Mouse (Mus musculus): Measurements from ENCODE around the gene Rai1. TPM values are rescaled to one million over a fixed set of nuclear protein-coding genes. Genes with fewer than 3 reads are reported as not detected.
A peak's percentile ranks its signal among the peaks of the same experiment; 100 is the strongest.

Gene Rai1
- total and polyA plus RNA-seq, 3 experiments, result 6.6 to 22.6 (median 15.4) TPM

DNA sequence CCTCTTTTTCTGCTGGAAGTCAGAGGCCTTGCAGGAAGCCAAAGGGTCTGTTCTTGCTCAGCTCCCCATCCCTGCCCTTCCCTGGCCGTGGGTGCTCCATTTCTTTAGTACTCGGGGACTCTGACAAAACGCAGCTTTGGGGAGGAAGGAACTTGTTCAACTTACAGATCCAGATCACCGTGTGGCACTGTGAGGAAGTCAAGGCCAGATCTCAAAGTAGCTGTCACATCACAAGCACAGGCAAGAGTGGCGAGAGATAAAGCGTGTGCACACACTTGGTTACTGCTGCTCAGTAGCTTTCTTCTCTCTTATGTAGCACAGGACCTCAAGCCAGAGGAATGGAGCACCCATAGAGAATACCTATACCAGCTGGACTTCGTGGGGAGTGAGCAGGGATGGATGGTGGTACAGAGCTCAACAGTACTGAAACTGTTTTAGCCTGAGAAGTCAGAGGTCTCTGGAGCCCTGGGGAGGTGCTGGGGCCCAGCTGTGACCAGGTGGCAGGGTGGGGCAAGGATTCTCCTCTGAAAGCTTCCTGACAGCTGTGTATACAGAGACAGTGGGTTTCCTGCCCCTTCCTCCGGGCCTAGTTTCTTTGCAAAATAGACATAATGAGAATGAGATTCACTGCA, 5.1 kb upstream of the Rai1 start:
- DNase-seq (ENCODE audit: extremely low read depth), result no peak
- no peaks in the 10 kb centered on the region for H3K79me2 ChIP-seq (replicated peaks; ENCODE audit: control insufficient read depth, extremely low read depth, insufficient read depth, poor library complexity, severe bottlenecking)
- no peaks in the 10 kb centered on the region for H3K9me3 ChIP-seq (replicated peaks; ENCODE audit: low read length)
- dilution Hi-C loops (cut with MboI; ENCODE audit: extremely low pct_ligation_motif_present, extremely low pct_unique_long_range_greater_than_20kb, low sequenced_read_pairs), result no loop called here
- no peak overlapping the region for H3K9ac ChIP-seq (ENCODE audit: insufficient read depth, low read depth)
- peaks cover 12 to 34% of the 10 kb centered on the region in 2 experiments for H3K4me1 ChIP-seq (ENCODE audit: control insufficient read depth in 1 of 2, insufficient read depth in 2 of 2)
- no peaks in the 10 kb centered on the region for H3K36me3 ChIP-seq (replicated peaks in 1 of 2; ENCODE audit: control insufficient read depth in 1 of 2, insufficient read depth in 1 of 2, low read length in 1 of 2)
- in situ Hi-C loops (cut with MboI; ENCODE audit: low pct_ligation_motif_present, low pct_unique_long_range_greater_than_20kb, low sequenced_read_pairs), result loop anchor here (25.0 kb wide), 1 partner anchor 313 kb away; the partner anchor contains the start of genes Atpaf2 and Gid4
- TF ChIP-seq ETS1 (conservative IDR thresholded peaks at IDR 0.05; ENCODE audit: low read depth, low read length) (0 out of 2 replicates have a peak, but pooled peaks have one; percentile 15), TCF12 (IDR thresholded peaks at IDR 0.05; ENCODE audit: low read depth, low read length) (peak; percentile 64; the same call in 1 of the 2 replicates), RCOR1 (conservative IDR thresholded peaks at IDR 0.05; ENCODE audit: low read depth, low read length) (no peak)
- no peak overlapping the region for H3K4me3 ChIP-seq (replicated peaks in 1 of 3; ENCODE audit: low read depth in 2 of 3, low read length in 2 of 3, poor library complexity in 1 of 3)
- no peak overlapping the region for H3K4me2 ChIP-seq (ENCODE audit: insufficient read depth, low read depth, poor library complexity, severe bottlenecking)
- no peaks in the 10 kb centered on the region for H3K27me3 ChIP-seq (replicated peaks)
- H3K27ac ChIP-seq (ENCODE audit: insufficient read depth, low read depth), result no peak overlapping the region

DNA sequence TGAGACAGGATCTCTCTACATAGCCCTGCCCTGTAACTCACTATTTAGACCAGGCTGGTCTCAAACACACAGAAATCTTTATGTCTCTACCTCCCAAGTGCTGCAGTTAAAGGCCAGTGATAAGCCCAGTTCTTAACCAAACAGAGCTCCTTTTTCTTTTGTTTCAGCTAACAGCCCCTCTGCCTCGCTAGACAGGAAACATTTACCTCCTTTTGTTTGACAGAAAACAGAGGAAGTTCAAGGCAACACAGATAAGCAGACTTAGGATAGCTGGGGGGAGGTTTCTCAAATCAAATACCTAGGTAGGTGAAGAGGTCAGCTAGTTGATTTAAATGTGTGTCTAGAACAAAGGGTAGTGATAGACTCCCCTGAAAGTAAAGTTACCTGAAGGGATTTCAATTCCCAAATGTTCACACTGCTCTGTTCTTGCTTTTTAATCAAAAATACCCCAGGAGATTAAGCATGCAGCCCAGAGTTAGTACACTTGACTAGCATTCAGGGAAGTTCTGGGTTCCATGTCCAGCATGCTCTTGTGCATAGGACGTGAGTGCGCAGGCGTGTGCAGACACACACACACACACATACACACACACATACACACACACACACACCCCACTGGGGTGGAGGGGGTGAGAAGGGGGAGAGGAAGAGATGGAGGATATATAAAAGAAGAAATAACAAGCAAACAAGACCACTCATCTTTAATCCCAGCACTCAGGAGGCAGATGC, 3.8 kb upstream of the Rai1 start:
- no peak overlapping the region for H3K4me2 ChIP-seq (ENCODE audit: insufficient read depth, low read depth, poor library complexity, severe bottlenecking)
- no peaks in the 10 kb centered on the region for H3K36me3 ChIP-seq (replicated peaks in 1 of 2; ENCODE audit: control insufficient read depth in 1 of 2, insufficient read depth in 1 of 2, low read length in 1 of 2)
- peaks cover 12 to 34% of the 10 kb centered on the region in 2 experiments for H3K4me1 ChIP-seq (ENCODE audit: control insufficient read depth in 1 of 2, insufficient read depth in 2 of 2)
- no peak overlapping the region for H3K4me3 ChIP-seq (replicated peaks in 1 of 3; ENCODE audit: low read depth in 2 of 3, low read length in 2 of 3, poor library complexity in 1 of 3)
- peaks cover 6% of the 10 kb centered on the region; the same call in 1 of the 2 replicates for H3K79me2 ChIP-seq (replicated peaks; ENCODE audit: control insufficient read depth, extremely low read depth, insufficient read depth, poor library complexity, severe bottlenecking)
- TF ChIP-seq JUND (conservative IDR thresholded peaks at IDR 0.05; ENCODE audit: low read depth, low read length), result no peak
- TF ChIP-seq NELFE (IDR thresholded peaks at IDR 0.05; ENCODE audit: low read depth, low read length), result no peak
- TF ChIP-seq USF1 (IDR thresholded peaks at IDR 0.05; ENCODE audit: low read depth, low read length), result no peak
- TF ChIP-seq POLR2A (IDR thresholded peaks at IDR 0.05; ENCODE audit: low read depth, low read length), result no peak
- no peak for TF ChIP-seq MYC (IDR thresholded peaks at IDR 0.05; ENCODE audit: low read depth, low read length)
- TF ChIP-seq BHLHE40 (IDR thresholded peaks at IDR 0.05; ENCODE audit: low read depth, low read length), result no peak
- TF ChIP-seq IRF4 (IDR thresholded peaks at IDR 0.05; ENCODE audit: low read depth, low read length), result no peak
- TF ChIP-seq ZMIZ1 (IDR thresholded peaks at IDR 0.05; ENCODE audit: low read depth, low read length), result no peak
- TF ChIP-seq ETS1 (conservative IDR thresholded peaks at IDR 0.05; ENCODE audit: low read depth, low read length), result no peak
- no peak for TF ChIP-seq MAZ (IDR thresholded peaks at IDR 0.05; ENCODE audit: low read depth, low read length)
- no peak for TF ChIP-seq SMC3 (IDR thresholded peaks at IDR 0.05; ENCODE audit: low read depth, low read length)
- no peak for TF ChIP-seq POLR2AphosphoS2 (IDR thresholded peaks at IDR 0.05; ENCODE audit: low read depth, low read length)
- no peak for TF ChIP-seq E2F4 (IDR thresholded peaks at IDR 0.05; ENCODE audit: insufficient replicate concordance, low read depth, low read length)
- no peak for TF ChIP-seq USF2 (conservative IDR thresholded peaks at IDR 0.05; ENCODE audit: low read depth, low read length)
- TF ChIP-seq RCOR1 (conservative IDR thresholded peaks at IDR 0.05; ENCODE audit: low read depth, low read length), result no peak
- no peak for TF ChIP-seq HCFC1 (IDR thresholded peaks at IDR 0.05; ENCODE audit: low read depth, low read length)
- TF ChIP-seq MAFK (IDR thresholded peaks at IDR 0.05; ENCODE audit: insufficient replicate concordance, low read length), result no peak
- no peak for TF ChIP-seq SIN3A (IDR thresholded peaks at IDR 0.05; ENCODE audit: low read length)
- H3K27me3 ChIP-seq (replicated peaks), result no peaks in the 10 kb centered on the region
- no peaks in the 10 kb centered on the region for H3K9me3 ChIP-seq (replicated peaks; ENCODE audit: low read length)
- H3K27ac ChIP-seq (ENCODE audit: insufficient read depth, low read depth), result no peak overlapping the region
- H3K9ac ChIP-seq (ENCODE audit: insufficient read depth, low read depth), result no peak overlapping the region
- in situ Hi-C loops (cut with MboI; ENCODE audit: low pct_ligation_motif_present, low pct_unique_long_range_greater_than_20kb, low sequenced_read_pairs) (no loop called here), dilution Hi-C loops (cut with MboI; ENCODE audit: extremely low pct_ligation_motif_present, extremely low pct_unique_long_range_greater_than_20kb, low sequenced_read_pairs) (no loop called here)
- DNase-seq (ENCODE audit: extremely low read depth), result no peak

All from CH12.LX (cell line).